Mouse (Mus musculus): ENCODE measurements at regions not wholly inside any gene's neighbourhood (a gene's known extent, or its start where the extent isn't known, plus 50 kb on each side); places are given as distances from the start of the nearest gene placed in this dataset.

DNA sequence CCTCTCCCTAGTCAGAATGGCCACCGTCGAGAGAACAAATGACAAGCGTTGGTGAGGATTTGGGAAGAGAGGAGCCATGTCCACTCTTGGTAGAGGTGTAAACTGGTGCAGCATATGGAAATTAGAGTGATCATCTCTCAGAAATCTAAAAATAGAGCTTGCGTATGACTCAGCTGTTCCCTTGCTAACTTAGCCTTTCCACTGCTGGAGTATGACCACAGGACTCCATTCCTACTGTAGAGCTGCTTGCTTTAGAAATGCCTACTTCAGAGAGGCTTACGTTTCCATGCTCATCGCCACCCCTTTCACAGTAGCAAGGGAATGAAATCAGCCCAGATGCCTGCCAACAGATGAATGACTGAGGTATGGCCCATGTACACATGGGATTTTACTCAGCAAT, 277.4 kb downstream of the Gpat3 start:
- no peak for DNase-seq (ENCODE audit: low spot score in 2 of 2)

DNA sequence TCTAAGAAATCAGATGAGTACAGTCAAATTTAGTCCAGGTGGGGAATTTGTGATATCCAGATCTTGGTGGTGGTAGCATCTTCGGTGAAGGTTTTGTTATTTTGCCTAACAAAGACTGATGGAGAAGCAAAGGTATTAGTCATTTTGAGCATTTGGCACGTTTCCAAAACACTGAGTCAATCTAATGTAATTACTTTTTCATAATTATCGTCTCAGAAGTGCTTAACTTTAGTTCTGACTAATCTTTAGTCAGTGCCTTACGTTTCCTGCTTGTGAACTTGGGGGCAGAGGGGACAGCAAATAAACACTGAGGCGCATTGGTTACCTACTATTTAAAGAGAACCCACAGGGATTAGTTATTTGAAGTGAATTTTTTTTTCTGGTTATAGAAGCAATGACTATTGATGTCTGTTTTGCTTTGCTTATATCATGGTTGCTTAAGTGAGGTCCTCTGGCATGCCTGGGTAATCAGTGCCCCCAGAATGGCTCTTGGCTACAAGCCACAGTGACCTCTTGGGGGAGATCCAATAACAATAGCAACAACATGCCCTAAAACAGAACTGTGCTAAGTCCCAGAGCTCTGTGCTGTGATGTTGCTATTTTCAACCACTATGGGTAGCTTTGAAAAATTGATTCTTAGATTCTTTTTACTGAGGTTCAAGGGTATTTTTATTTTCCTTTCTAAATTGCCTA, 275.1 kb downstream of the Gpat3 start:
- DNase-seq (ENCODE audit: low spot score in 2 of 2): no peak

DNA sequence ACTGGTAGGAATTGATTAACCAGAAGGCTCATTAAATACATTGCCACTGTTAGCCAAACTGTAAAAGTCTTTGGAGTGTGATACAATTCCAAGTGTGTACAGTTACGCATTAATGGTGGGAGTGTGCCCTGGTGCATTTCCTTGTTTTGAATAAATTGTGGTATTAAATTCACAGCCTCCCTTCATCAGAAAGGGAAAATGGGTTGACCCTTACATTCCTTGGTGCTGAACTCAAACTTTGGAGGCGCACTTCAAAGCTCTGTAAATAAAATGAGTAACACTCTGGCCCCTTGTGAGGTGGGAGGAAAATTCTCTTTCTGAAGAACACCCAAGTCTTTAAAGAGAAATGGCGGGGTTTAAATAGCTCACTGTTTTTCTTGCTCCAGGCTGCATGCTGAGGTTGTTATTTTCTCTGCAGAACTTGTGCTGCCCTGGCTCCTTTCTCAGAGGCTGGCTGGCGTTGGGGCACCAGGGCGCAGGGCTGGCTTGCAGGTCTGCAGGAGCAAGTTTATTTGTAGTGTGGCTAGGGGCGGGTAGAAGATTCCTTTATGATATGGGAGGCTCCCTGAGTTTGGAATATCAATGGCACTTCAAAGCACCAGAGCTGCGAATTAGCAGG, 266.7 kb downstream of the Gpat3 start:
- peak in 1 of 2 experiments; percentile 3 for DNase-seq (ENCODE audit: low spot score in 2 of 2)

DNA sequence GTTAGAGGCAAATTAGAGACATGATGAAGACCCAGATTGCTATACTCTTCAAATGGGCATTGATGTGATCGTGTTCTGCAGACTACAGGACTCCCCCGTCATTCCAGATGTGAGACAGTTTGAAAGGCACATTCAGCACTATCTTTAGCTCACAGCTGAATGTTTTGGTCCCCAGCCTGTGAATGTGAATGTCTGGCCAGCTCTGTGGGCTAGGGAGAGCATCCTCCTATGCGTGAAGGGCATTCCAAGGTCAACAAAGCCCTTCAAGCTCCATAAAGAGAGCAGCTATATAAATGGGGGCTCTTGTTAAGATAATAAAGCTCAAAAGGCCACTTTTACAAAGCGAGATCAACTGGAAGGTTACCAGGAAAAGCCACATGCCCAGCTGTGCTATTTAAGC, 266.1 kb downstream of the Gpat3 start:
- DNase-seq (ENCODE audit: low spot score in 2 of 2): no peak

DNA sequence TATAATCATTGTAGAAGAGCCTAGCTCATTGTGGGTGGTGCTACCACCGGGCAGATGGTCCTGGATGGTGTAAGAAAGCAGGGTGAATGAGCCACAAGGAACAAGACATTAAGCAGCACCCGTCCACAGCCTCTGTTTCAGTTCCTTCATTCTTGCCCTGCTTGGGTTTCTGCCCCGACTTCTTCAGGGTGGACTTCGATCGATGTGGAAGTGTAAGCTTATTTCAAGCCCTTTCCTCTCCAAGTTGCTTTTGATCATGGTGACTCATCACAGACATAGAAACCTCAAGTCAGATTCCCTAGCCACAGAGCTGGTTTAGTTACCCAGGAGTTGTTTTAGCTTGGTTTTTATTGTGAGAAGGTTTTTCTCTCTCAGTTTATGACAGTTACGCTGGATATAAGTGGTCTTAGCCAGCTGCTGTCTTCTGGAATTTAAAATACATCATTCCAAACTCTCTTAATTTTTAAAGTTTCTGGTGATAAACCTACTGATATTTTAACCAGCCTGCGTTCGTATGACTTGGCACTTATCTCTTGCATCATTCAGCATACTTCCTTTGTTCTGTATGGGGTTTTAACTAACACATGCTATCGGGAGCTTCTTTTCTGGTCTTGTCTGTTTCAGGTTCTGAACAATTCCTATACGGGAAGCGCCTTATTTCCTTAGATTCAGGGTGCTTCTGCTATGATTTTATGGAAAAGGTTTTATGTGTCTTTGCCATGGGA, 255.6 kb downstream of the Gpat3 start:
- DNase-seq (ENCODE audit: low spot score in 2 of 2): no peak

DNA sequence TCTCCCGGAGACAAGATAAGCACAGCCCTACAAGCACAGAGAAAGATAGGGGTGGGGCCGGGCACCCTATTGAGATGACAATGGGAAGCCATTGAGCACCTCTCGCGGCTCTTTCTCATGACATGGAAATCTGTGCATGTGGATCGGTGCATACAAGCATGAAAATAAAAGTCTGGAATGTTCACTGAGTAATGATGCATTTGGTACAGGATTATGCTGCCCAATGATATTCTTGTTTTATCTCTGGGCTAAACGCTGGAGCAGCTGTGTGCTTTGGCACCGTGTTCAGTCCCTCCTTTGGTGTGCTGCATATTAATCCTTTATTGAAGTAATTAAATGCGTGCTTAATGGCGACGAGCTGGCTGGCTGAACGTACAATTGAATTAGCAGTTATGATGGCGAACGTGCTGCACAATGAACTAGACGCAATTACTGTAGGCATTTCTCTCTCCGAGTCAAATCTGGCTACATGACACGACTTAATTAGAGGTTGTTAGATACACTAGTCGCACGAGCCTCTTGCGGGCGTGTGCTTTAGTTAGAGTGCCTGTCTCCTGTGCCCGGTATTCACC, 245.6 kb downstream of the Gpat3 start:
- no peak for DNase-seq (ENCODE audit: low spot score in 2 of 2)

DNA sequence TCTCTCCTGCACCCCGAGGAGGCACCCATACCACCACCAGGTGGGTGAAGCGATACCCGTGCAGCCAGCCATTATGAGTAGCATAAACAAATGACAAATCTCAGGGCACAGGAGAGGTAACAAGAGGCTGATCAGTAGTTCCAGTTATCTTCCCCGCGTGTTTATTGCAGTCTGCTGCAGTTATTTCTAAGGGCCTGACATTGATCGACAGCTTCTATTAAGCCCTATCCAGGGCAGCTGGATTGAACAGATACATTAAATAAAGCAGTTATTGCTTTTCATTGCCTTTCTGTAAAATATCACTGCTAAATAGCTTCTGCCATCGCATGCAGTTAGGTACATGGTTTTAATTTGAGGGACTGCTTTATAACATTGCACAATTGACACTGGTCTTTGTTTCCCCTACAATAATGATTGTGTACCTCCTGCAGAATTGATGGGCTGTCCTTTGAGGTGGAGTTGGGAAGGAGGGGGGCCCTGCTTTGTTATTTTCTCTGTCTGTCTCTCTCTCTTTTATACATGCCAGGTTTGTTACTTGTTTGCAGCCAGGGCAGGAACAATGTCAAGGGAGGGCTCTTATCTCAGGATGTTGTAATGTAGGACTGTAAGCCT, 245.0 kb downstream of the Gpat3 start:
- DNase-seq (ENCODE audit: low spot score in 2 of 2): no peak

DNA sequence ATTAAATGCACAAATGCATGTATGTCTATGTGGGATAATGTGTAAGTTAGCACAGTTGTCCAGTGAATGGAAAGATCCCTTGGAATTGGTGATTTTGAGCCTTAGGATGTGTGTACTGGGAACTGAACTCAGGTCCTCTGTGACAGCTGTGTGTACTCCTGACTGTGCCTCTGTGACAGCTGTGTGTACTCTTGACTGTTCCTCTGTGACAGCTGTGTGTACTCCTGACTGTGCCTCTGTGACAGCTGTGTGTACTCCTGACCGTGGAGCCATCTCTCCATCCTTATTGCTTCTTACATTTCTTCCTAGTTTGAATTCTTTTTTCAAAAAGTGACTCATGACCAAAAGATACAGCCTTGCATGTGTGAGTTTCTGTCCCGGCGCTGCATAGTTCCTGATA, 239.7 kb downstream of the Gpat3 start:
- DNase-seq (ENCODE audit: low spot score in 2 of 2): no peak

DNA sequence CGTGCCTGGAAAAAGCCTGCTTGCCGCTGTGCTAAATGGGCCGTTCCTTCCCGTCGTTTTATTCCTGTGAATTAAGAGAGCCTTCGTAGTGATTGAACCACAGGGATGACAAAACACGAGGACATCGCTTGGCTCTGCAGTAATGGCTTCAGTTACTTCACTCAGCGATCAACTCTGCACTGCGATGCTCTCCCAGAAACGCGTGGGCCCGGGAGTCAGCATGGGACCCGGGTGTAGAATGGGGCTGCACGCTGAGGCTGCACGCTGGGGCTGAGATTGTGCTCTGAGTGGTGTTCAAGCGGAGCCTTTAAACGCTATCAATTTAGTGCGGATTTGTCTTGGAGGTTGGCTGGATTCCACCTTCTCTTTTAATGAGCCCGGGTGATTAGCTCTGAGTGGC, 237.1 kb downstream of the Gpat3 start:
- DNase-seq (ENCODE audit: low spot score in 2 of 2): no peak

DNA sequence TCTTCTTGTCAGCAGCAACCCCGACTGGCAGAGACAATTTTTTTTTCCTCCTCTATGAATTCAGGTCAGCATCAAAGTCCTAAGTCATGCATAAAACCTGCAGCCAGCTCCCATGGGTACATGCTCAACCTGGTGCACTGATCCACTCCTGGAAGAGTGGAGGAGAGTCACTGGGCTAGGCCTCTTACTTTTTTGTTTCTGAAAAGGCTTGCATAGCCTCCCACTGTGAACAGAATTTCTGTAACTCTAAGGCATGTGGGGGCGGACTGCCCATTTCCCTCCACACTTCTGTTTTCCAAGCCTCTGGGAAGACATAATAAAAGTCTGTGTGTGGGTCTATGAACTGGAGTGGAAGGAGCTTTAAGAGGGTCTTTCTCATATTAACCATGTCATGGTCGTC, 218.8 kb downstream of the Gpat3 start:
- DNase-seq (ENCODE audit: low spot score in 2 of 2): no peak

DNA sequence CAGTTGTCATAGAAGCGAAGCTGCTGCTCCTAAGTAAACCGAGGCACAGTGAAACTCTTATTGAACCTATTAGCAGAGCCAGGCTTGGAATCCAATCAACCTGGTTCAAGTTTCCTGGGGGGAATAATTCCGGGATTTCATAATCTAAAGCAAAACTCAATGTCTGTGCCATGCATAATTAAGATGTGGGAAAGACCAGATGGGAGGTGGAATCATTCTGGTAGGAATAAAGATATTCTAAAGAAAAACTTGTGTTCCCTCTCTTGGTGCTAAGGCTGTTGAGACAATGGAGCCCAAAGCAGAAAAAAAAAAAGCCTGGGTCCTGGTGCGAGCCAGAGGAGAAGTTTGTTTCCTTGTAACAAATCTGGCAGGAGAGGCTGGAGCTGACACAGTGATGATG, 217.7 kb downstream of the Gpat3 start:
- DNase-seq (ENCODE audit: low spot score in 2 of 2): no peak

DNA sequence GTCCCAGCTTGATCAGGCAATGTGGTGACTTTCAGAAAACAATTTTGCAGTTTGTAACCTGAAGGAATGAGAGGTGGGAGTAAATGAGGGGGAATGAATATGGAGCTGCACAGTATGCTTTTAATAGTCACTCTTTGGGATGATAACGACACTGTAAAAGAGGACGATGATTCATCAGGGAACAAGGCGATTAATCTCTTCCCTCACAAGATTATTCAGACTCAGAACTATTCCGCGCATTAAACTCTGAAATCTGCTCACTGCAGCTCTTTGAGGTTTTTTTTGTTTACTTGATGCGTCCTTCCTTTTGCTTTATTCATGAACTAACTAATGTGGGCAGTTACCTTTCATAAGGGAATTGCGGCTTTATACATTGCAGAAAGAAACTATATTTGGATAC, 206.1 kb downstream of the Gpat3 start:
- DNase-seq (ENCODE audit: low spot score in 2 of 2): peak; percentile 5 to 21

DNA sequence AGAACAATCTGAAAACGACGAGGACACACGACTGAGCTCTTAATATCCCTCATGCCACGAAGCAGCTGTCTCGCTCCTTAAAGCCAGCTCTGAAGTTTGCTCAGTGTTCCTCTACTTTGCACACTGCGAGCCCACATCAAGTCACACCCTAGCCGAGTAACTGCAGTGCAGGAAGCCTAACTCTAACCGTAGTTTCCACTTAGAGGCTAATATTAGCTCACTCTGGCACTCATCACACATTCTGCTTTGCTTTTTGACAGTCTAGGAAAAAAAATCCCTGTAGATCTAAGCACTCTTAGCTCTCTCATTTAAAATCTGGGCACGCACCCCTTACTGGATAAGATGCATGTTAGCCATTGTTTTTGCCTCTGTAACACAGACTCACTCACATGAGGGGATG, 195.0 kb downstream of the Gpat3 start:
- no peak for DNase-seq (ENCODE audit: low spot score in 2 of 2)

DNA sequence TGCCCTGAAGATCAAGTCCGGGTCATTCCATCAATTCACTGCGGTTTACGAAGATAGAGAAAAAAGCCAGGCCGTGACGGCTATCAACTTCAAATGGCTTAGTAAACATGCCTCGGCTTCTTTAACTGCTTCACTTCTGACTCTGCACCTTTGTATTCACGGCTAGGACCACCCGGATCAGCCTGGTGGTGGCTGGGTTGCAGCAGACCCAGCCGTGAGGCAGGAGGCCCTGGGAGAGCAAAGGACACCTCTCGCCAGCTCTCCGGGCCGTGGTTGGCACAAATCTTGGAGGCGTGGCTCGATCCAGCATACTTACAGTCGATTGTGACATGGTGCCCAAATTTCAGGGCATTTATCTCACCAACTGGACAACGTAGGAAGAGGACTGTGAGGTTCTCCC, 187.5 kb downstream of the Gpat3 start:
- DNase-seq (ENCODE audit: low spot score in 2 of 2): no peak

DNA sequence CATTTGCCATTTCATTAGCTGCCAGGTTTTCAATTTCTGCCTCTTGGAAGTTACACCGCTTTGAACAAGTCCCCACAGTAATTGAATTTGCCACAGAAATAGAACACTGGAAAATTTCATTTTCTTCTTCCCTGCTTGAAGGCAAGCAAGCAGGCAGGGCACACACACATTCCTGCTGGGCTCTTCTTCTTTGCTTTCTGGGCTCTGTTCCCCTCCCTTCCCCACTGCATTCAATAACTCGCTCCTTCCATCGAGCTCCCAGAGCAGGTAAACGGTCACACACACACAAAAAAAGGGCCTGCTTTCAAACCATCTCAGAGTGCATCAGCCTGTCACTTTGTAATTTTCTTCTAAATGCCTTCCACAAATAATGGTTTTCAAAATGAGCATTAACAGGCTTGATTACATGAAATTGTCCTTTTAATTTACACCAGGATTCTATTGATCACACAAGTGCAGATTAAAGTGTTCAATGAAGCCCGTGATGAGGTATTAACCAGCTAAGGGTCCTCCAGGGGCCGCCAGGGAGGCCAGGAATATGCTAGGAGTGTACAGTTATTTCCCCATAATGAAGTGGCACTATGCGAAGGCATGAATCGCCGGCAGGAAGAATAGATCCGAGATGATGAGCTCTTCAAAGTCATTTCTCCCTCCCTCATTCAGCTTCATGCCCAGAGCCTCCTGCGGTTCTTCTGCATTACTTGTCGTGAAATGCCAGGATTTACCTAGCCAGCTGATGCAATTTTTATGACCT, 186.8 kb downstream of the Gpat3 start:
- DNase-seq (ENCODE audit: low spot score in 2 of 2): no peak

DNA sequence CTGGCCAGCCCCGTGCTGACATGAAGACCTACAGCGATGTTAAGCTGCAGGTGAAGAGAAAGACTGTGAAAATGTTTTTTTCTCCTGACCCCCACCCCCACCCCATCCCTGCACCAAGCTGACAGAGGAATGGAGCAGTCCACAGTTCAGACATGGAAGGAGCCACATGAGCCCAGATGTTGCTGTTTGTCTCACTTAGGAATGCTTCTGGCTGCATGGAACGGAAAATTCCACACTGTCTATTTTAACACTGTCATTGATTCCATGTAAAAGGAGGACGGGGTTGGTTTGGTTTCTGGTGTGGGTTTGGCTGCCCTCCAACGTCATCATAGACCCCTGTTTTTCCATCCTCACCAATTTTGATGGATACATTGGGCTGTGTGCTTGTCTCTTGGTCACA, 179.3 kb downstream of the Gpat3 start:
- DNase-seq (ENCODE audit: low spot score in 2 of 2): no peak

DNA sequence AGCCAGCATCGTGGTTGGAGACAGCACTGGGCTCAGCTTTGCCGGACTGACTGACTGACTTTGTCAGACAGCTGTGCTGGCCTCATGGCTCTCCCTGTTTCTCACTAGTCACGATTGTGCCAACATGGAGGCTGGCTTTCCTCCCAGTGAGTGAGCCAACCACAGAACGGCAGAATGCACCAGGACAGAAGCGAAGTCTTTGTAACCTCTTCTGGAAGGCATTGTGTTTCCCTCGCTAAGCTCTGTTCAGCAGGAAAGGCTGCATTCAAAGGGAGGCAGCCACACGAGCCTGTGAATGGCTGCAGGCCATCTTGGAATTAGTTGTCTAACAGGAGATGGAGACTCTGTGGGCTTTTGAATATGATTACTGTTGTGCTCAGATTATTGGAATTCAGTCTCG, 178.3 kb downstream of the Gpat3 start:
- DNase-seq (ENCODE audit: low spot score in 2 of 2): peak in 1 of 2 experiments; percentile 4

DNA sequence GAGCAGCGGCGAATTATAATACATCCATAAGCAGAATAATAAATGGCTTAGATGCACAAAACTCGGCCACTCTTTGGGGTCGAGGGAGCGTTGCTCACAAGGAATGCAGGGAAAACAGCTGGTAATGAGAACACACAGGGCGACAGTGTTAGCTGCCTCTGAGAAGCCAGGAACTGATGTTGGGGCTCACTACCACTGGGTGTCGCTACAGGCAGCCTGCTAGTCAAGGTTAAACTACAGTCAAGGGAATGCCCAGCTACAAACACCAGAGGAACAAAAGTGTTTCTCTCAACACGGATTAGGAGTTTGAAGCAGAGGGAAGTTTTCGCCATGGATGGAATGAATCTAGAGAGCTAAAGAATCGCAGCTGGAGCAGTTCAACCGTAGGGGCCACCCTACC, 175.3 kb downstream of the Gpat3 start:
- DNase-seq (ENCODE audit: low spot score in 2 of 2): peak; percentile 80 to 88

DNA sequence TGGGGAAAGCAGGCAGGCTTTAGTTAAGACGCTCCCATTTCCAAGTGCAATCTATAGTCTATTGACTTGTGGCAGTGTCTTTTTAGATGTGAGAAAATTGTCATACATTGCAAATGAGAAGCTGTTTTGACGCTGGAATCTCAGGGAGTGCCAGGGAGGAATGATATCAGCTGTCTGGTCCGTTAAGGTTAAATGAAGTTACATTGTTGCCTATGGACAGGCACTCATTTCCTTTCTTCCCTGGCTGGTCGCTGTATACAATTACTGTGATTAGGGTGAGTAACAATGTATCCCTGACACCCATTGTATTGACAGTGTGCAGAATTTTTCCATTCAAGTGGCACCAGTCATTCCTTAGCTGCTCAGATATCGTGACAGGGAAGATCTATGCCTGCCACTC, 168.3 kb downstream of the Gpat3 start:
- no peak for DNase-seq (ENCODE audit: low spot score in 2 of 2)

DNA sequence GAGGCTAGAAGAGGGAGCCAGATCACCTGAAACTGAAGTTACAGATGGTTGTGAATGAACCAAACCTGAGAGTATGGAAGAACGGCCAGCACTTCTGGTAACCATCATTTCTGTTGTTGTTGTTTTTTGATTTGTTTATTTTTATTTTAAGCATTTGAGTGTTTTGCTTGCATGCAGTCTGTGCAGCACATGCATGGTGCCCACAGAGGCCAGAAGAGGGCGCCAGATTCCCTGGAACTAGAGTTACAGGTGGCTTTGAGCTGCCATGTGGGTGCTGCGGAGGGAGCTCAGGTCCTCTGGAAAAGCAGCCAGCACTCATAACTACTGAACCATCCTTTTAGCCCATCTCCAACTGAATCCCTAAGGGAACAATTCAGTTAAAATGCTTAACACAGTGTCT, 159.7 kb downstream of the Gpat3 start:
- no peak for DNase-seq (ENCODE audit: low spot score in 2 of 2)

DNA sequence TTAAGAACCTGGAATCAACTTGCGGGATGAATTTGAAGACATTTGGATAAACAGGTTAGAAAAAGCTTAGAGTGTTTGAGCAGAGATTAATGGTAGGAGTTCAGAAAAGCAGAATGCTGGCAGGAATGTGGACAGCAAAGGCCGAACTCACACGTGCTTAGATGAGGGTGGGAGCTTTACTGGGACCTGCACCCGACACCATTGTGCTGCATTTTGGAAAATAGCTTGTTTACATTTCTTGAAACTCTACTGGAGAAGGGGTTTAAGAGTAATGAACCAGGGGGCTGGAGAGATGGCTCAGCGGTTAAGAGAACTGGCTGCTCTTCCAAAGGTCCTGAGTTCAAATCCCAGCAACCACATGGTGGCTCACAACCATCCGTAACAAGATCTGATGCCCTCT, 154.9 kb downstream of the Gpat3 start:
- DNase-seq (ENCODE audit: low spot score in 2 of 2): no peak

DNA sequence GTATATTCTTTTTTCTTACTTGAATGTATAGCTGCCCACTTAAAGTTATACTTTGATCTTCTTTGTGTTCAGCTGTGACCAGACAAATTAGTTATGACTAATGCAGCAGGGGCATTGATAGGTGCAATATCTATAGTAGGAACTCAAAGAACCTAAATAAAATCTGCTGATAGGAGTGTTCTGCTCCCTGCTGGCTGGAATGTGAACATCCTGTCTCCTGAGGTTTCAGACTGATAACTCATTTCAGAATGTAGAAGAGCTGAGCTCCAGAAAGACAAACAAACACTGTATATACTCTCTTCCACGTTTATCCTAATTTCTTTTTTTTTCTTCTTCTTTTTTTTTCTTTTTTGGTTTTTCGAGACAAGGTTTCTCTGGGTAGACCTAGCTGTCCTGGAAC, 146.9 kb downstream of the Gpat3 start:
- no peak for DNase-seq (ENCODE audit: low spot score in 2 of 2)
